Mouse (Mus musculus): ENCODE measurements around the gene Cdyl.

DNA sequence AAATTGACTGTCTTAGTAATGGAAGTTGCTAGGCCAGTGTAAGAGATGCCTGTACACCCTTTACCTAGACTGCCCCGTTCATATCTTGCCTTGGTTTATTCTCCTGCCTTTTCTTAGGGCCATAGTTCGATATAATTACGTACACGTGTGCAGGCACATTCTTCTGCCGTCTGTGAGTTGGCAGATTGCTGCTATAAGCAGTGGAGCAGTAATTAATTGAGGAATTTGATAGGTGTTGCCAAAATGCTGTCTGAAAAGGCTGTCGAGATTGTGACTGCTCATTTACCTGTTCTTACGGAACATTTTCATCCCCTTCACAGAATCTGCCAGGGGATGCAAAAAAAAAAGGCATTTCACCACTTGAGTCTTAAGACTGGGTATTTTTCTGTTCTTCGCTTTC lies 163.2 kb downstream of the Cdyl start:
- TF ChIP-seq CTCF (IDR thresholded peaks at IDR 0.05; ENCODE audit: extremely low read depth, insufficient read length, insufficient replicate concordance, low read depth, low read length) (no peak), POLR2A (IDR thresholded peaks at IDR 0.05; ENCODE audit: low read depth, low read length) (no peak)
